Mouse (Mus musculus): ENCODE measurements around the gene Spock1. TPM values are rescaled to one million over a fixed set of nuclear protein-coding genes. Genes with fewer than 3 reads are reported as not detected.

The Spock1 gene
- polyA plus RNA-seq, 1 experiment from 2014 or later, result 1.2 TPM

GRCm38 (mm10) chr13:57733521-57733920 is 174.6 kb downstream of the Spock1 start:
- Histone ChIP-seq H3K4me3 (ENCODE audit: low read depth, low read length) (no peak overlapping the region), H3K4me2 (ENCODE audit: low read depth, severe bottlenecking) (no peak overlapping the region), H3K9me3 (ENCODE audit: control insufficient read depth, low read length) (no peaks in the 10 kb centered on the region), H3K4me1 (ENCODE audit: control insufficient read depth, insufficient read depth, low read length) (peaks cover 10% of the 10 kb centered on the region), H3K27me3 (ENCODE audit: control insufficient read depth, insufficient read depth, low read length) (no peaks in the 10 kb centered on the region), H3K9ac (ENCODE audit: low read length) (no peak overlapping the region), H3K36me3 (ENCODE audit: control insufficient read depth, insufficient read depth, low read length) (no peaks in the 10 kb centered on the region), H3K27ac (replicated peaks; ENCODE audit: low read depth, low read length) (no peak overlapping the region)
- ATAC-seq (ENCODE audit: insufficient number of reproducible peaks, low FRiP score, low TSS enrichment, low read depth) (no peak), DNase-seq (ENCODE audit: low spot score) (no peak)
- WGBS, result 95% methylated on average over 1 of the region's 1 CpGs

GRCm38 (mm10) chr13:57732251-57732650 is 175.9 kb downstream of the Spock1 start:
- no peaks in the 10 kb centered on the region for H3K27me3 ChIP-seq (ENCODE audit: control insufficient read depth, insufficient read depth, low read length)
- H3K36me3 ChIP-seq (ENCODE audit: control insufficient read depth, insufficient read depth, low read length), result no peaks in the 10 kb centered on the region
- H3K9ac ChIP-seq (ENCODE audit: low read length), result no peak overlapping the region
- no peak overlapping the region for H3K27ac ChIP-seq (replicated peaks; ENCODE audit: low read depth, low read length)
- H3K4me2 ChIP-seq (ENCODE audit: low read depth, severe bottlenecking), result no peak overlapping the region
- DNase-seq (ENCODE audit: low spot score) (no peak), ATAC-seq (ENCODE audit: insufficient number of reproducible peaks, low FRiP score, low TSS enrichment, low read depth) (no peak)
- WGBS, result 48% methylated on average over 2 of the region's 2 CpGs
- no peak overlapping the region for H3K4me3 ChIP-seq (ENCODE audit: low read depth, low read length)
- no peaks in the 10 kb centered on the region for H3K9me3 ChIP-seq (ENCODE audit: control insufficient read depth, low read length)
- peaks cover 10% of the 10 kb centered on the region for H3K4me1 ChIP-seq (ENCODE audit: control insufficient read depth, insufficient read depth, low read length)

- Histone ChIP-seq H3K27ac (replicated peaks; ENCODE audit: low read depth, low read length) (no peak overlapping the region), H3K4me1 (ENCODE audit: control insufficient read depth, insufficient read depth, low read length) (no peaks in the 10 kb centered on the region), H3K9me3 (ENCODE audit: control insufficient read depth, low read length) (no peaks in the 10 kb centered on the region), H3K4me2 (ENCODE audit: low read depth, severe bottlenecking) (no peak overlapping the region), H3K4me3 (ENCODE audit: low read depth, low read length) (no peak overlapping the region), H3K9ac (ENCODE audit: low read length) (no peak overlapping the region), H3K27me3 (ENCODE audit: control insufficient read depth, insufficient read depth, low read length) (no peaks in the 10 kb centered on the region), H3K36me3 (ENCODE audit: control insufficient read depth, insufficient read depth, low read length) (no peaks in the 10 kb centered on the region)
- ATAC-seq (ENCODE audit: insufficient number of reproducible peaks, low FRiP score, low TSS enrichment, low read depth) (no peak), DNase-seq (ENCODE audit: low spot score) (no peak)
- WGBS, result 95% methylated on average over 11 of the region's 11 CpGs
Observed at GRCm38 (mm10) chr13:57727716-57728115, 180.4 kb downstream of the Spock1 start.

- H3K4me2 ChIP-seq (ENCODE audit: low read depth, severe bottlenecking), result no peak overlapping the region
- DNase-seq (ENCODE audit: low spot score), result no peak
- no peak overlapping the region for H3K9ac ChIP-seq (ENCODE audit: low read length)
- no peaks in the 10 kb centered on the region for H3K36me3 ChIP-seq (ENCODE audit: control insufficient read depth, insufficient read depth, low read length)
- no peak overlapping the region for H3K27ac ChIP-seq (replicated peaks; ENCODE audit: low read depth, low read length)
- H3K4me3 ChIP-seq (ENCODE audit: low read depth, low read length), result no peak overlapping the region
- WGBS, result 91% methylated on average over 7 of the region's 7 CpGs
- no peaks in the 10 kb centered on the region for H3K9me3 ChIP-seq (ENCODE audit: control insufficient read depth, low read length)
- H3K4me1 ChIP-seq (ENCODE audit: control insufficient read depth, insufficient read depth, low read length), result no peaks in the 10 kb centered on the region
- no peaks in the 10 kb centered on the region for H3K27me3 ChIP-seq (ENCODE audit: control insufficient read depth, insufficient read depth, low read length)
- ATAC-seq (ENCODE audit: insufficient number of reproducible peaks, low FRiP score, low TSS enrichment, low read depth), result no peak
Observed at GRCm38 (mm10) chr13:57726654-57727053, 181.5 kb downstream of the Spock1 start.

- Histone ChIP-seq H3K4me3 (ENCODE audit: low read depth, low read length) (no peak overlapping the region), H3K4me2 (ENCODE audit: low read depth, severe bottlenecking) (no peak overlapping the region), H3K4me1 (ENCODE audit: control insufficient read depth, insufficient read depth, low read length) (no peaks in the 10 kb centered on the region), H3K27ac (replicated peaks; ENCODE audit: low read depth, low read length) (no peak overlapping the region), H3K36me3 (ENCODE audit: control insufficient read depth, insufficient read depth, low read length) (no peaks in the 10 kb centered on the region), H3K9ac (ENCODE audit: low read length) (no peak overlapping the region), H3K27me3 (ENCODE audit: control insufficient read depth, insufficient read depth, low read length) (no peaks in the 10 kb centered on the region), H3K9me3 (ENCODE audit: control insufficient read depth, low read length) (no peaks in the 10 kb centered on the region)
- ATAC-seq (ENCODE audit: insufficient number of reproducible peaks, low FRiP score, low TSS enrichment, low read depth) (no peak), DNase-seq (ENCODE audit: low spot score) (no peak)
- whole genome bisulfite sequencing, result 55% methylated on average over 17 of the region's 17 CpGs
Observed at GRCm38 (mm10) chr13:57722329-57722936, 185.7 kb downstream of the Spock1 start.

- 55% methylated on average over 20 of the region's 20 CpGs for WGBS
Observed at GRCm38 (mm10) chr13:57721524-57722279, 186.4 kb downstream of the Spock1 start.

GRCm38 (mm10) chr13:57718087-57718486 is 190.0 kb downstream of the Spock1 start:
- no peak overlapping the region for H3K4me3 ChIP-seq (ENCODE audit: low read depth, low read length)
- no peaks in the 10 kb centered on the region for H3K36me3 ChIP-seq (ENCODE audit: control insufficient read depth, insufficient read depth, low read length)
- ATAC-seq (ENCODE audit: insufficient number of reproducible peaks, low FRiP score, low TSS enrichment, low read depth) (no peak), DNase-seq (ENCODE audit: low spot score) (no peak)
- no peak overlapping the region for H3K9ac ChIP-seq (ENCODE audit: low read length)
- no peak overlapping the region for H3K4me2 ChIP-seq (ENCODE audit: low read depth, severe bottlenecking)
- H3K9me3 ChIP-seq (ENCODE audit: control insufficient read depth, low read length), result no peaks in the 10 kb centered on the region
- H3K4me1 ChIP-seq (ENCODE audit: control insufficient read depth, insufficient read depth, low read length), result no peaks in the 10 kb centered on the region
- H3K27ac ChIP-seq (replicated peaks; ENCODE audit: low read depth, low read length), result no peak overlapping the region
- no peaks in the 10 kb centered on the region for H3K27me3 ChIP-seq (ENCODE audit: control insufficient read depth, insufficient read depth, low read length)
- 74% methylated on average over 5 of the region's 5 CpGs for WGBS

More at GRCm38 (mm10) chr13:57721524-57722279, 186.4 kb downstream of the Spock1 start:
- Histone ChIP-seq H3K4me1 (ENCODE audit: control insufficient read depth, insufficient read depth, low read length) (no peaks in the 10 kb centered on the region), H3K36me3 (ENCODE audit: control insufficient read depth, insufficient read depth, low read length) (no peaks in the 10 kb centered on the region), H3K4me2 (ENCODE audit: low read depth, severe bottlenecking) (no peak overlapping the region), H3K27me3 (ENCODE audit: control insufficient read depth, insufficient read depth, low read length) (no peaks in the 10 kb centered on the region), H3K9ac (ENCODE audit: low read length) (no peak overlapping the region), H3K27ac (replicated peaks; ENCODE audit: low read depth, low read length) (no peak overlapping the region), H3K4me3 (ENCODE audit: low read depth, low read length) (no peak overlapping the region), H3K9me3 (ENCODE audit: control insufficient read depth, low read length) (no peaks in the 10 kb centered on the region)
- DNase-seq (ENCODE audit: low spot score) (peak; percentile 58), ATAC-seq (ENCODE audit: insufficient number of reproducible peaks, low FRiP score, low TSS enrichment, low read depth) (no peak)

- Histone ChIP-seq H3K36me3 (ENCODE audit: control insufficient read depth, insufficient read depth, low read length) (no peaks in the 10 kb centered on the region), H3K27me3 (ENCODE audit: control insufficient read depth, insufficient read depth, low read length) (no peaks in the 10 kb centered on the region), H3K4me1 (ENCODE audit: control insufficient read depth, insufficient read depth, low read length) (no peaks in the 10 kb centered on the region), H3K9me3 (ENCODE audit: control insufficient read depth, low read length) (no peaks in the 10 kb centered on the region), H3K9ac (ENCODE audit: low read length) (no peak overlapping the region), H3K4me2 (ENCODE audit: low read depth, severe bottlenecking) (no peak overlapping the region), H3K4me3 (ENCODE audit: low read depth, low read length) (no peak overlapping the region), H3K27ac (replicated peaks; ENCODE audit: low read depth, low read length) (no peak overlapping the region)
- DNase-seq (ENCODE audit: low spot score), result no peak
- 86% methylated on average over 4 of the region's 4 CpGs for whole genome bisulfite sequencing
- no peak for ATAC-seq (ENCODE audit: insufficient number of reproducible peaks, low FRiP score, low TSS enrichment, low read depth)
Observed at GRCm38 (mm10) chr13:57712910-57713309, 195.2 kb downstream of the Spock1 start.

Measured in limb, embryonic 11.5 days (tissue).